Mouse (Mus musculus) retina, embryonic 14.5 days (tissue): ENCODE results near the gene Dnajc9.

Source experiments
- DNase-seq: peaks from one replicate; pipeline ENCODE4 v3.0.0-alpha.2; 2015; ENCODE audit warnings: low spot score

Dnajc9 gene

DNA sequence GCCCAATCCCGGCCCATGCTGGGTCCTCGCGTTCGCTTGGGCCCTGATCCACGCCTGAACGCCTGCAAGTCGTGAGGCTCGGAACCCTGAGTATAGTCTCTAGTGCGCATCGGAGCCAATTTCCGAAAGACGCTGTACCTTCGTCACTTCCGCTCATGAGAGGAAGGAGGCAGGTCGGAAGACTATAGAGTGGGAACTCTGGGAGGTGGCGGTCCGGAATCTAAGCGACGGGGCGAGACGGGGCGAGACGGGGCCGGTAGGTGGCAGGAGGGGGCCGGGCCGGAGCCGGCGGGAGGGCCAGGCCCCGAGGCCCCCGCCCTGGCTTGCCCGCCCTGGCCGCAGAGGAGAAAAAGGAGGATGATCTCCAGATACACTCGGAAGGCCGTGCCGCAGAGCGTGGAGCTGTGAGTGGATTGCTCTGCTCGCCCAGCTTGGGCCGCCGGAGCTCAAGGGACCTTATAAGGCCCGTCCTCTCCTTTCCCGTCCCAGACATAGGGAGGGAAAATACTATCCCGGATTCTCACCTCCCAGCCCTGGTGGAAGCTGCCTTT lies 40.6 kb downstream of the Dnajc9 start, which contains the start of the genes Ecd and Fam149b:
TSS of gene Ecd (minus strand) at position 131 of the 551 bp plus-strand sequence.
TSS of gene Fam149b (plus strand) at position 172 of the 551 bp plus-strand sequence.
- peak; percentile 98 for DNase-seq

DNA sequence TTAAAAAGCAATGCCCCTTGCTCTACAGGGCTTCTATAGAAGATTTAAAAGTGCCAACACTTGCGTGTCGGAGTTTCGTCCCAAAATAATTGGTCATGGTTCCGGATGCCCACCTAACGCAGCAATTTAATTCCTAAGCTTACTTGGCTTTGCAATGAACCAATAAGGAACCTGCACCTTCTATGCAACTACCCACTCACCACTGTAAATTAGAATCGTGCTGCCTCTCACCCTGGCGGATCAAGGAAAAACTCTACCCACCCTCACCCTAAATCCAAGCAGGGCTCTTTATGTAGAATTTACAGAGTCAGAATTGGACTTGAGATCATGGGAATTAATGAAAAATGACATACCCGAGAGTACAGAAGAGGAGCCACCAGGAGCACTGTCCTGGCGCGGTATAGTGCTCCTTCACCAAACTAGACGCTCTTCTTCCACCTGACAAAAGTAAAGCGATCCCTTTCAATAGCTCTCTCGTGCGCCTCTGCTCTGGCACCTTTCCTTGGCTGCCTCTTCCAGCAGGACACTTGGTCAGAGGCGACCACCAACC lies 41.2 kb downstream of the Dnajc9 start:
- no peak for DNase-seq

DNA sequence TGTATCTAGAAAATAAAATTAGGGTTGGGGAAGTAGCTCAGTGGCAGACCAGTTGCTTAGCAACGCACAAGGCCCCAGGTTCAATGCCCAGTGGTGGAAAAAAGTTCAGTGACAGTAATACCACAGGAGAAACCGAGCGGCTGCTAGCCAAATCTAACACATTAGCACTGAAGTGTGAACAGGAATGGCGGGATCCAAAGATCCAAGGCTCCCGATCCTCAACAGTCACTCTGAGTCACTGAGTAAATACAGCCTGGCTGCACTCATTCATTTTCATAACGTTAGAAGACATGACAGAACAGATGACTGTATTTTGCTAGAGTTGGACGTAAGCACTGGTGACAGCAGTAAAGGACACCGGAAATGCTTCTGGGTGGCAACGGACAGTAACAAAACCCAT lies 42.8 kb downstream of the Dnajc9 start:
- DNase-seq = no peak

DNA sequence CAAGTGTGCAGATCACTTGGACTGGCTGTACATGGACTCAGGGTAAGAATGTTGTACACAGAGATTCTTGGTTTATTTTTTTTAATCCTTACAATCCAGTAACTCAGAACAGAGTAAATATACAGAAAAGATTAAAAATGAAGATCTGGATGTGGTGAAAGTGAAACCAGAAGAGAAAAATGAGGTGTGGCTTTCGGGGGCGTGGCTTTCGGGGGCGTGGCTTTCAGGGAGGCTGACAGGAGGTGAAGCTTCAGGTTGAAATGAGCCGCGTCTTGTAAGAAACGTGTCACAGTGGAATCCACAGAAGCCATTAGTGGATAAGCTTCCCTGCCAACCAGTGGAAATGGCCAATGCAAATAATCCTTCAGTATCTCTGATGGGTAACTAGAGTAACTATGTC lies 47.8 kb downstream of the Dnajc9 start:
- DNase-seq = no peak

DNA sequence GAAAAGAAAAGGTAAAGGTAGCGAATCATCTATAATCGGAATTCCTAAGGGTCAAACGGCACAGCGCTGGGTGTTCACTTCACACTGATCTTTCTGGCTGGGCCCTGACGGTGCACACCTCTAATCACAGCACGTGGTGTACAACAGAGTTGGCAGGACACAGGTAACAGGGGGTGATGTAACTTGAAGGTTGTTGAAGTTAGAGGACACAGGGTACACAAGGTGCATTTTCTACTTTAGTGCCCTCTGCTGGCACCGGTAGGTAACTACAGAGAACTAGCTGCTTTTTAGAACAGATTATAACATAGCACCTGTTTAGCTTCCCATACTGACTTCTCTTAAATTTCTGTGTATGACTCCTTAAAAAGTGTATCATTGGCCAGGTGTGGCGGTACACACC lies 48.6 kb downstream of the Dnajc9 start:
- peak; percentile 39 for DNase-seq

DNA sequence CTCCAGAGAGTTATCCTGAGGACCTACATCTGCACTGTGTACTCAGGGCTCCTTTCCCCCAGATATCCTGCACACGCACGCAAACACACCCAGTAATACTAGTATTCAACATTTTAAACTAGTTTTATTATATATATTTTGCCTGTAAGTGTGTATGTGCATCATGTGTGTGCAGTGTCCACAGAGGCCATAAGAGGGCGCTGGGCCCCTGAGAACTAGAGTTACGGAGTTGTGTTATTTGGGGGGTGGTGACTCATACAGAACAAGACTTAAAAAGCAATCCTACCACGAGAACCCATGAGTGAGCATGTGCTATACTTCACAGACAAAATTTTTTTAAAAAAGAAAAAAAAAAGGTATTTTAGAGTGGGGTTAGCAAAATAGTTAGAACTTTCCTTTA lies 49.3 kb downstream of the Dnajc9 start:
- no peak for DNase-seq
